Mouse (Mus musculus) liver, embryonic 14.5 days (tissue): ENCODE measurements around the gene Tex38. TPM values are rescaled to one million over a fixed set of nuclear protein-coding genes. Genes with fewer than 3 reads are reported as not detected.

Source experiments
- ATAC-seq: fragments of 200-750 bp; cut with Nextera tagmentation; 2 replicates; pipeline ENCODE4 v1.8.0; 2017; ENCODE audit warnings: moderate number of reproducible peaks, mild to moderate bottlenecking, moderate library complexity; ENCODE audit not compliant: insufficient read depth
- DNase-seq, 3 experiments: peaks; one replicate each; pipeline ENCODE4 v3.0.0-alpha.2; 2012 to 2013; ENCODE audit warnings: low read depth in 3 of 3, low spot score in 3 of 3
- H3K27ac ChIP-seq: fragments of 300-500 bp; sonication (generic); 2 replicates; pipeline ENCODE4 v1.5.1; 2014; ENCODE audit warnings: moderate library complexity, mild to moderate bottlenecking, control low read depth, inconsistent platforms
- H3K27me3 ChIP-seq: fragments of 300-500 bp; sonication (generic); 2 replicates; pipeline ENCODE4 v1.6.1; 2014; ENCODE audit warnings: mild to moderate bottlenecking, low read length, moderate library complexity; ENCODE audit not compliant: control insufficient read depth, insufficient read depth
- H3K36me3 ChIP-seq: fragments of 300-500 bp; sonication (generic); replicated peaks from 2 replicates; pipeline ENCODE4 v1.6.1; 2014; ENCODE audit warnings: low read depth; ENCODE audit not compliant: control insufficient read depth, insufficient read depth
- H3K4me1 ChIP-seq, 2 experiments: fragments of 200-500 bp in 1 of 2; fragments of 300-500 bp in 1 of 2; sonication (generic) in 1 of 2; replicated peaks; 2 replicates each; pipeline ENCODE4 v1.6.1; 2012 to 2014; ENCODE audit warnings: antibody characterized with exemption in 1 of 2, inconsistent platforms in 1 of 2, low read length in 1 of 2; ENCODE audit not compliant: control insufficient read depth in 2 of 2, insufficient read depth in 2 of 2
- H3K4me2 ChIP-seq: fragments of 300-500 bp; sonication (generic); 2 replicates; pipeline ENCODE4 v1.6.1; 2014; ENCODE audit warnings: low read depth, mild to moderate bottlenecking, control low read depth, moderate library complexity
- H3K4me3 ChIP-seq, 2 experiments: fragments of 200-500 bp in 1 of 2; fragments of 300-500 bp in 1 of 2; sonication (generic) in 1 of 2; 2 replicates each; pipeline ENCODE4 v1.5.1; 2012 to 2014; ENCODE audit warnings: low read depth in 2 of 2, low read length in 2 of 2, mild to moderate bottlenecking in 2 of 2, control low read depth in 1 of 2, inconsistent platforms in 1 of 2, moderate library complexity in 1 of 2; ENCODE audit not compliant: insufficient read depth in 1 of 2
- H3K9ac ChIP-seq: fragments of 300-500 bp; sonication (generic); replicated peaks from 2 replicates; pipeline ENCODE4 v1.6.1; 2014; ENCODE audit warnings: mild to moderate bottlenecking, control low read depth, moderate library complexity
- H3K9me3 ChIP-seq: fragments of 300-500 bp; sonication (generic); 2 replicates; pipeline ENCODE4 v1.6.1; 2016; ENCODE audit warnings: low read length, mixed read lengths; ENCODE audit not compliant: control insufficient read depth
- CTCF ChIP-seq: IDR thresholded peaks from 2 replicates; pipeline ENCODE4 v1.5.1; 2016; ENCODE audit warnings: antibody characterized with exemption, low read depth, control low read depth
- EP300 ChIP-seq: IDR thresholded peaks from 2 replicates; pipeline ENCODE4 v1.6.1; 2016; ENCODE audit warnings: antibody characterized with exemption, low read depth
- WGBS: fragments of 180-500 bp; shearing (Covaris S2); extraction: QIAGEN DNeasy Blood & Tissue Kit; methylation state at CpG from one replicate; pipeline ENCODE4 v1.1.7; 2014; ENCODE audit not compliant: insufficient replicate concordance; 5-methylcytosine and 5-hydroxymethylcytosine counted together
- polyA plus RNA-seq, 2 experiments: library from polyadenylated mRNA; depleted of rRNA in 1 of 2; stranded (reverse) in 1 of 2; unstranded in 1 of 2; fragments of >200 nt; fragmentation: Nextera tagmentation in 1 of 2; extraction: Ambion mirVana in 1 of 2; gene quantifications; 2 replicates each; pipeline versions ENCODE4 v1.2.1 to v1.2.3; 2012 to 2014

Gene Tex38
- polyA plus RNA-seq, 2 experiments: 0.07 TPM; not detected in 1

DNA sequence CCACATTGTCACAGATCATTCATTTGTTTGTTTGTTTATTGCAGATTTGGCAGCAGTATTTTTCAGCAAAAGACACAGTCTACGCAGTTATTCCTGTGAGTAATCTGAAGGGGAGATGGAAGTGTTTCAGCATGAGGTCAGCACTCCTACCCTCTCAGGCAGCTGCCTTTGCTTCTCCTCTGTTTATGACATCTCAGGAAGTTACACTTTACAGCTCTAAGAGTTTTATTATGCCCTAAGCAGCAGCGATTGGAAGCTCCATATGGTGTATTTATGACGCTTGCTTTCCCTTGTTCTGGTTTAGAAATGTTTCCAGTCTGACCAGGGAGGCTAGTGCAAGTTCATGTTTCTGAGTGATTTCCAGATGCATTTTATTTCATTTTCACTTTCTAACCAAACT is 14.5 kb upstream of the Tex38 start:
- no peak for TF ChIP-seq EP300
- no peak for TF ChIP-seq CTCF
- no peak overlapping the region for H3K9ac ChIP-seq
- ATAC-seq: no peak
- no peak for DNase-seq
- H3K4me3 ChIP-seq: no peak overlapping the region
- no peaks in the 10 kb centered on the region for H3K4me1 ChIP-seq
- 82% methylated on average over 3 of the region's 3 CpGs for WGBS
- no peak overlapping the region for H3K27ac ChIP-seq
- H3K9me3 ChIP-seq: no peaks in the 10 kb centered on the region
- no peak overlapping the region for H3K4me2 ChIP-seq
- peaks cover 15% of the 10 kb centered on the region for H3K36me3 ChIP-seq
- no peaks in the 10 kb centered on the region for H3K27me3 ChIP-seq

DNA sequence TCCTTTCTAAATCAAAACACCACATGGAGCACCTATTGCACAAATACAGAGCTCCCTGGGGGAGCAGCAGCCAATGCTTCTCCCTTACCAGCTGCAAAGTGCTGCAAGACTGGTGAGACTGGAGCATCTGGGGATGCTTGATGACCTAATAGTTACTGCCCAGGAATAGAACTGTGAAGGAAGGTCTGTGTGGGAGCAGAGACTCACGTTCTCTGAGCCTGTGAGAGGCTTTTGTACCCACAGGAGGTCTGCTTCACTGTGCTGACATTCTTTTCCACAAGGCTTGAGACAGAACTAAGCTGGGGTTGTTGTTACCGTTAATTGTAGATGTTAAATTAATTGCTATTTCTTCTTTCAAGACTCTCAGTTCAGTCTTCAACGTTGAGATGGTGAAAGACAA is 10.0 kb upstream of the Tex38 start:
- Histone ChIP-seq H3K9ac (no peak overlapping the region), H3K27me3 (no peaks in the 10 kb centered on the region), H3K9me3 (no peaks in the 10 kb centered on the region), H3K4me3 (no peak overlapping the region), H3K27ac (no peak overlapping the region), H3K4me1 (peaks cover 0 to 1% of the 10 kb centered on the region in 2 experiments; a peak in 2 of 4 replicates), H3K4me2 (no peak overlapping the region), H3K36me3 (peaks cover 9% of the 10 kb centered on the region)
- DNase-seq (no peak), ATAC-seq (no peak)
- whole genome bisulfite sequencing: 72% methylated on average over 3 of the region's 3 CpGs
- TF ChIP-seq CTCF (no peak), EP300 (no peak)

DNA sequence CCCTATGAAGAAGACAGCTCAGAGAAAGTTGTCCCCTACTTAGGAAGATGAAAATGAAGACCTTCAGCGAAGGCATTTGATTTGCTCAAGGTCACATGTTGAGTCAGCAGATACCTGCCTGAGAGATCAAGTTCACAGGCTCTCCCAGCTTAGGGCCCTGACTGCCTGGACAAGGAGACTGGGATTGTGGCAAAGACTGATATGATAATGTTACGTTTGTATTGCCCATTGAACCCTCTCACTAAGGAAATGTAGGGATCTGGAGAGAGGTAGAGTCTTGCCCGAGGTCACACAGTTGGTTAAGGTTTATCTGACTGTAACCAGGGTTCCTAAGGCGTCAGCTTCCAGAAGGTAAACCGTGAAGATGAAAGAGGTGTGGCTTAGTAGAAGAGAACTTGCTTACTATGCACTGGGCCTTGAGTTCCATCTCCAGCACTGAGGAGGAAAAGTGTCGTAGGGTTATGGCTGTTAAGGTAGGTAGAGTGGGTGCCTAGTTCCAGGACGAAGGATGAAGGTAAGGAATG is 4.8 kb upstream of the Tex38 start:
- Histone ChIP-seq H3K9ac (peak overlapping the region; percentile 83), H3K9me3 (no peaks in the 10 kb centered on the region), H3K4me3 (peak overlapping the region; percentile 56 to 85), H3K27me3 (no peaks in the 10 kb centered on the region), H3K4me2 (peak overlapping the region; percentile 65), H3K4me1 (peaks cover 7 to 11% of the 10 kb centered on the region in 2 experiments), H3K36me3 (peaks cover 3% of the 10 kb centered on the region; the same call in 1 of the 2 replicates), H3K27ac (peak overlapping the region; percentile 39)
- WGBS: 23% methylated on average over 7 of the region's 7 CpGs
- DNase-seq (peak; percentile 14 to 37 (median 26)), ATAC-seq (peak; percentile 42; the same call in 1 of the 2 replicates)
- TF ChIP-seq EP300: no peak
- TF ChIP-seq CTCF: no peak

GRCm38 (mm10) chr4:115784769-115785510 is 4.1 kb upstream of the Tex38 start, which contains the start of gene Atpaf1:
Gene Atpaf1 (plus strand): TSS chr4:115784812.
- Histone ChIP-seq H3K4me3 (peak within 1 kb of the TSS; percentile 56 to 85), H3K9me3 (no peaks in the 10 kb centered on the region), H3K27me3 (no peaks in the 10 kb centered on the region), H3K9ac (peak within 1 kb of the TSS; percentile 83), H3K4me1 (peaks cover 7 to 11% of the 10 kb centered on the region in 2 experiments), H3K36me3 (peaks cover 3% of the 10 kb centered on the region; the same call in 1 of the 2 replicates), H3K27ac (peak within 1 kb of the TSS; percentile 39), H3K4me2 (peak within 1 kb of the TSS; percentile 65)
- WGBS: under 1% methylated on average over 69 of the region's 69 CpGs
- ATAC-seq (peak; percentile 81), DNase-seq (peak; percentile 18 to 40 (median 39))
- no peak for TF ChIP-seq EP300
- peak; percentile 40 for TF ChIP-seq CTCF
